Mouse (Mus musculus) midbrain, postnatal 0 days (tissue): Measurements from ENCODE around the gene Chst11. TPM values are rescaled to one million over a fixed set of nuclear protein-coding genes. Genes with fewer than 3 reads are reported as not detected.

Experiments used
- ATAC-seq: fragments of 200-750 bp; cut with Nextera tagmentation; 2 replicates; pipeline ENCODE4 v1.8.0; 2017; ENCODE audit warnings: moderate number of reproducible peaks, mild to moderate bottlenecking, moderate TSS enrichment, moderate library complexity; ENCODE audit not compliant: low FRiP score
- DNase-seq: peaks from one replicate; pipeline ENCODE4 v3.0.0-alpha.2; 2015; ENCODE audit warnings: low spot score
- H3K27ac ChIP-seq: fragments of 300-500 bp; sonication (generic); 2 replicates; pipeline ENCODE4 v1.5.1; 2014; ENCODE audit warnings: low read depth, mild to moderate bottlenecking, low read length, mixed read lengths
- H3K27me3 ChIP-seq: fragments of 300-500 bp; sonication (generic); 2 replicates; pipeline ENCODE4 v1.6.1; 2014; ENCODE audit warnings: low read length, control low read depth, mixed read lengths; ENCODE audit not compliant: insufficient read depth
- H3K36me3 ChIP-seq: fragments of 300-500 bp; sonication (generic); 2 replicates; pipeline ENCODE4 v1.6.1; 2014; ENCODE audit warnings: low read length, control low read depth, mixed read lengths; ENCODE audit not compliant: insufficient read depth
- H3K4me1 ChIP-seq: fragments of 300-500 bp; sonication (generic); 2 replicates; pipeline ENCODE4 v1.6.1; 2014; ENCODE audit warnings: mild to moderate bottlenecking, control low read depth, antibody characterized with exemption, low read length, mixed read lengths; ENCODE audit not compliant: insufficient read depth
- H3K4me2 ChIP-seq: fragments of 300-500 bp; sonication (generic); 2 replicates; pipeline ENCODE4 v1.6.1; 2014; ENCODE audit warnings: low read depth, mild to moderate bottlenecking, low read length, mixed read lengths; ENCODE audit not compliant: poor library complexity, severe bottlenecking
- H3K4me3 ChIP-seq: fragments of 300-500 bp; sonication (generic); 2 replicates; pipeline ENCODE4 v1.5.1; 2014; ENCODE audit warnings: low read depth, mild to moderate bottlenecking, low read length, moderate library complexity
- H3K9ac ChIP-seq: fragments of 300-500 bp; sonication (generic); replicated peaks from 2 replicates; pipeline ENCODE4 v1.6.1; 2014; ENCODE audit warnings: mild to moderate bottlenecking, low read length, moderate library complexity, mixed read lengths; ENCODE audit not compliant: poor library complexity, severe bottlenecking
- H3K9me3 ChIP-seq: fragments of 300-500 bp; sonication (generic); 2 replicates; pipeline ENCODE4 v1.6.1; 2016; ENCODE audit warnings: low read length, control low read depth
- CTCF ChIP-seq: IDR thresholded peaks from 2 replicates; pipeline ENCODE4 v1.5.1; 2016; ENCODE audit warnings: antibody characterized with exemption, mild to moderate bottlenecking
- WGBS: fragments of 180-500 bp; shearing (Covaris S2); extraction: QIAGEN DNeasy Blood & Tissue Kit; methylation state at CpG from one replicate; pipeline ENCODE4 v1.1.7; 2014; 5-methylcytosine and 5-hydroxymethylcytosine counted together
- polyA plus RNA-seq: library from polyadenylated mRNA; unstranded; fragments of >200 nt; fragmentation: Nextera tagmentation; extraction: Ambion mirVana; gene quantifications from 2 replicates; pipeline ENCODE4 v1.2.1, GENCODE M21; 2015
- total RNA-seq: library from RNA; depleted of rRNA; stranded (reverse); fragments of >200 nt; gene quantifications from 2 replicates; pipeline ENCODE4 v1.2.3, GENCODE M21; 2014

The Chst11 gene
- total and polyA plus RNA-seq, 2 experiments from 2014 or later = 2.8 to 20.5 TPM

DNA sequence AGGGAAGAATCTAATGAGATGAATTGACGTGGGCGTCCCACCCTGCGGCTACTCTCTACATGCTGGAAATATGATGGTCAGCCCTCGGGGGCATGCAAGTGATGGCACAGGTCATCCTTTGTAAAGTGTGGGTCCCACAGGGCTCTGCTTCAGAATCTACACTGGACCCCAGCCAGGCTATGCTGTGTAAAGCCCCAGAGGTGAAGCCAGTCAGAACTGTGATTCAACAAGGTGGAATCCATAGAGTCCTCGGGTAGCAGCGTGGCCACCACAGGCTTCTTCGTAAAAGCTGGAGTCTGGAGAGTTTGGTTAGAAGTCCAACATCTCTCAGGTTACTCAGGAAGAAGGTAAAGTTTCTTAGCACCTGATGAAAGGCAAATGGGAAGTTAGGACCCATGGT lies 154.0 kb downstream of the Chst11 start:
- DNase-seq = no peak
- Histone ChIP-seq H3K27me3 (no peaks in the 10 kb centered on the region), H3K9me3 (no peaks in the 10 kb centered on the region), H3K4me1 (0 out of 2 replicates have a peak, but pooled peaks cover 6% of the 10 kb centered on the region), H3K4me3 (no peak overlapping the region), H3K27ac (no peak overlapping the region), H3K4me2 (no peak overlapping the region), H3K36me3 (no peaks in the 10 kb centered on the region), H3K9ac (no peak overlapping the region)
- TF ChIP-seq CTCF = no peak
- 91% methylated on average over 7 of the region's 7 CpGs for WGBS
- ATAC-seq = no peak

DNA sequence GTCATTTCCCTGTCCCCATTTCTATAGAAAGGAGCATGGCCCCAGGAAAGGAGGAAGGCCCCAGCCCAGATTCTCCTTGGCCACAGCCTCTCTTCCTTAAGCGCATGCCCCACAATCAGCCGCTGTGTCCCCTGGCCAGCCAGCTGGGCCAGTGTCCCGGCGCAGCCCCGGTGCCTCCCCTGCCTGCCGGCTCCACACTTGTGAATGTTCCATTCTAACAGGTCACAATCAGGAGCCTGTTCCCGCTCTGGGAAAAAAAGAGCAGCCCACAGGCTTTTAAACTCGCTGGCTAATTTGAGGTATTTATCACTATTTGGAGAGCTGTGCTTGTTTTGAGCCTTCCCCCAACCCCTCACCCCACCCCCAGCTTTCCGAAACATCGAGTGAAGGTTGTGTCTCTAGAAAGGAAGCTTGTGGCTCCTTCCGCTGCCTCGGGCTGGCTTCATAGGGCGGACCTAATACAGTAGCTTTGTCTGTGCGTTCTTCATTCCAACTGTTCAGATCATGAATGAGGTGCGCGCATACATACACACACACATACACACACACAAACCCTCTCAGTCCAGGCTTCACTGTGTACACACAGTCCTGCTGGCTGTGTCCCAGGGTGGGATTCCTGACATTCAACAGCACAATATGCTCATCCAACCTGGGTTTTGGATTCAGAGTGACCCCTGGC lies 155.1 kb downstream of the Chst11 start:
- Histone ChIP-seq H3K4me2 (no peak overlapping the region), H3K9me3 (no peaks in the 10 kb centered on the region), H3K4me3 (no peak overlapping the region), H3K4me1 (0 out of 2 replicates have a peak, but pooled peaks cover 6% of the 10 kb centered on the region), H3K27ac (no peak overlapping the region), H3K9ac (no peak overlapping the region), H3K36me3 (no peaks in the 10 kb centered on the region), H3K27me3 (no peaks in the 10 kb centered on the region)
- peak; percentile 55; the same call in 1 of the 2 replicates for ATAC-seq
- peak; percentile 64 for DNase-seq
- 69% methylated on average over 16 of the region's 16 CpGs for WGBS
- no peak for TF ChIP-seq CTCF

DNA sequence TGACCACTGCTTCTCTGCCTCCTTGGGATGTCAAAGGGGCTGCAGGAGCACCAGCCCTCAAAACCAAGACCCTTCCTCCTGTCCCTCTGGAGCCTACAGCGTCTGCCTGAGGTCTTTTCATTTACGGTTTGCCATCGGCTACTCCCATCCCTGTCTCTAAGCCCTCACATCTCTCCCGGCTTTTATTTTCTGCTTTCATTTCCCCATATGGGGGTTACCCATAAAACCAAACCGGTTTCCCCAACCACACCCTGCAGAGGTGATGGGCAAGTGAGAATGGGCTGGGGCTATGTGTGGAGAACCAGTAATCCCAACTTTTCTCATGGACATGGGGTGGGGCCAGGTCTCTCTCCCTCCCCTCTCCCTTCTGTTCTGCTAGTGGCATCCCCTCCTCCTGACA lies 156.1 kb downstream of the Chst11 start:
- Histone ChIP-seq H3K4me3 (no peak overlapping the region), H3K27me3 (no peaks in the 10 kb centered on the region), H3K9me3 (no peaks in the 10 kb centered on the region), H3K27ac (no peak overlapping the region), H3K9ac (no peak overlapping the region), H3K36me3 (no peaks in the 10 kb centered on the region), H3K4me2 (no peak overlapping the region), H3K4me1 (0 out of 2 replicates have a peak, but pooled peaks cover 6% of the 10 kb centered on the region)
- 96% methylated on average over 5 of the region's 5 CpGs for WGBS
- DNase-seq = no peak
- no peak for TF ChIP-seq CTCF
- ATAC-seq = no peak

GRCm38 (mm10) chr10:83143049-83143448 lies 157.8 kb downstream of the Chst11 start:
- Histone ChIP-seq H3K9ac (no peak overlapping the region), H3K27me3 (no peaks in the 10 kb centered on the region), H3K27ac (no peak overlapping the region), H3K4me3 (no peak overlapping the region), H3K36me3 (no peaks in the 10 kb centered on the region), H3K4me1 (0 out of 2 replicates have a peak, but pooled peaks cover 6% of the 10 kb centered on the region), H3K4me2 (no peak overlapping the region), H3K9me3 (no peaks in the 10 kb centered on the region)
- TF ChIP-seq CTCF = no peak
- ATAC-seq (peak; percentile 29; the same call in 1 of the 2 replicates), DNase-seq (peak; percentile 74)
- 79% methylated on average over 10 of the region's 10 CpGs for WGBS

GRCm38 (mm10) chr10:83145836-83146235 lies 160.5 kb downstream of the Chst11 start:
- H3K9ac ChIP-seq = no peak overlapping the region
- peaks cover 11% of the 10 kb centered on the region; the same call in 1 of the 2 replicates for H3K4me1 ChIP-seq
- no peak overlapping the region for H3K27ac ChIP-seq
- no peaks in the 10 kb centered on the region for H3K27me3 ChIP-seq
- 55% methylated on average over 14 of the region's 14 CpGs for WGBS
- no peaks in the 10 kb centered on the region for H3K36me3 ChIP-seq
- no peak for ATAC-seq
- no peak for DNase-seq
- H3K4me2 ChIP-seq = no peak overlapping the region
- H3K9me3 ChIP-seq = no peaks in the 10 kb centered on the region
- TF ChIP-seq CTCF = no peak
- H3K4me3 ChIP-seq = no peak overlapping the region

DNA sequence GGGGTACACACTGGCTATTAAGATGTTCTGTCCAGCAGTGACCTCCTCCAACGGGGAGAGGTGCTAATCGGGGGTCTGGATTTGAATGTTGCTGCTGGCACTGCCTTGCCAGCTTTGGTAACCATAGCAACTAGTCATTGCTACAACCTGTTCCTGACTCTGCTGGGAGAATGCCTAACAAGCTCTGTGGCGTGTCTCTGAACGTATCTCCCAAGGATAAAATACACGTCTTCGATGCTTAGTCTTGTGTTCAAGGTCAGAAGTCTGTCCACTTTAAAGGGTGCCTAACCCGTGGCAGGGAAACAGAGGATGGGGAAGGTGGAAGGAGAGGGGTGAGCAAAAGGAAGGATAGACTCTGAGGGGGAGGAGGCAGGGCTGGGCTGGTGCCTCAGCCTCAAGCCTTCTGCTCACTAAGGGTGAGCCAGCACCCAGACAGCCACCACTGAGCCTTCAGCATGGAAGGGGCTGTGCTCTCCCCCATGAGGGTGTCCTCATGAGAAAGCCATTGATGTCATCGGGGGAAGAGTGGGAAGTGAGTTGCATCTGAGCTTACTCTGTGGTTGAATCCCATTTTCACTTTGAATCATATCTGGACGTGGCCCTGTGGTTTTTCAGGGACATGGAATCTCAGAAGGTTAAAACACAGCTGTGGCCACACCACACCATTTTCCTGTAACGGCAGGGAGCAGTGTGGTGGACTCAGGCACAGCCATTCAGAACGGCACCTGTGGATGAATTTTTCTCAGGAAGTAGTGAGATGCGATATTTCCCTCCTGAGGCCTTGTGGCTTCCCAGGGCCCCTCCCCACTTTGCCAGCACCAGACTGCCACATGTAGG lies 164.3 kb downstream of the Chst11 start:
- H3K27me3 ChIP-seq = no peaks in the 10 kb centered on the region
- H3K9me3 ChIP-seq = no peaks in the 10 kb centered on the region
- ATAC-seq (0 out of 2 replicates have a peak, but pooled peaks have one; percentile 24), DNase-seq (peak; percentile 61)
- no peak overlapping the region for H3K9ac ChIP-seq
- peaks cover 11% of the 10 kb centered on the region; the same call in 1 of the 2 replicates for H3K4me1 ChIP-seq
- no peak overlapping the region for H3K4me2 ChIP-seq
- H3K36me3 ChIP-seq = no peaks in the 10 kb centered on the region
- TF ChIP-seq CTCF = no peak
- H3K27ac ChIP-seq = peak overlapping the region; percentile 19
- H3K4me3 ChIP-seq = no peak overlapping the region
- 45% methylated on average over 12 of the region's 12 CpGs for WGBS
